In genomic region chr16:62562051-62562450, GRCm38 (mm10) we compare ENCODE assay signal across 10 mouse cellular contexts.
A peak's percentile ranks its signal among the peaks of the same experiment; 100 is the strongest.
DNase-seq lines count a peak whose midpoint lies in the region; ATAC-seq and TF ChIP-seq lines count a peak whose summit lies in the region.
"Had no signal": no experiment of that assay in that cellular context is flagged by ENCODE, and none has a peak within 500 bp of the region (broad histone marks: within the 10 kb centered on the region; RNA-seq: fewer than 3 reads in every experiment).

No protein-coding gene starts in this region.

- H3K4me3 ChIP-seq in cerebellum, adult 2 months (replicated peaks; ENCODE audit: insufficient read depth, low read depth, low read length) = no peak overlapping the region
- H3K4me3 ChIP-seq in neural tube, embryonic 14.5 days (ENCODE audit: low read depth, low read length) = no peak overlapping the region
- H3K4me3 ChIP-seq: heart, embryonic 13.5 days; neural tube, embryonic 13.5 days had no signal

- WGBS in cerebellum, adult 2 months = 29% methylated on average over 4 of the region's 4 CpGs
- WGBS in neural tube, embryonic 14.5 days = 39% methylated on average over 4 of the region's 4 CpGs

- H3K36me3 ChIP-seq in neural tube, embryonic 14.5 days (ENCODE audit: control insufficient read depth, insufficient read depth, low read length) = no peaks in the 10 kb centered on the region
- H3K36me3 ChIP-seq: heart, embryonic 13.5 days; neural tube, embryonic 13.5 days had no signal

- TF ChIP-seq POLR2A in cerebellum, adult 2 months (IDR thresholded peaks at IDR 0.05; ENCODE audit: borderline replicate concordance, insufficient read depth, low read length) = no peak

- H3K9ac ChIP-seq in neural tube, embryonic 14.5 days (replicated peaks; ENCODE audit: low read depth, low read length) = no peak overlapping the region
- H3K9ac ChIP-seq: heart, embryonic 13.5 days; neural tube, embryonic 13.5 days had no signal

- peak; percentile 33; the same call in 1 of the 2 replicates for TF ChIP-seq CTCF in cerebellum, adult 2 months (IDR thresholded peaks at IDR 0.05; ENCODE audit: borderline replicate concordance, insufficient read depth, low read depth, low read length)

- DNase-seq in cerebellum, adult 2 months = peak in 1 of 2 experiments; percentile 5
- no peak for DNase-seq in cerebellum, adult 11-12 months
- peak; percentile 49 for DNase-seq in testis, postnatal 10 days (ENCODE audit: low spot score)
- DNase-seq in testis, postnatal 14 days (ENCODE audit: low spot score) = no peak
- peak; percentile 24 for DNase-seq in layer of hippocampus, adult 9-10 months (ENCODE audit: low spot score)

- H3K4me1 ChIP-seq in cerebellum, adult 2 months (ENCODE audit: control insufficient read depth, insufficient read depth, low read length) = no peaks in the 10 kb centered on the region
- no peaks in the 10 kb centered on the region for H3K4me1 ChIP-seq in neural tube, embryonic 14.5 days (ENCODE audit: control insufficient read depth, insufficient read depth, low read length)
- H3K4me1 ChIP-seq: heart, embryonic 13.5 days; neural tube, embryonic 13.5 days had no signal

- no peak overlapping the region for H3K27ac ChIP-seq in cerebellum, adult 2 months (ENCODE audit: insufficient read depth, low read length)
- no peak overlapping the region for H3K27ac ChIP-seq in neural tube, embryonic 14.5 days (ENCODE audit: low read depth, low read length)
- H3K27ac ChIP-seq: heart, embryonic 13.5 days; neural tube, embryonic 13.5 days had no signal

- H3K27me3 ChIP-seq in cerebellum, adult 2 months (ENCODE audit: control insufficient read depth, insufficient read depth, low read length) = no peaks in the 10 kb centered on the region
- H3K27me3 ChIP-seq in neural tube, embryonic 14.5 days (ENCODE audit: control insufficient read depth, insufficient read depth, low read length) = no peaks in the 10 kb centered on the region
- H3K27me3 ChIP-seq: heart, embryonic 13.5 days; neural tube, embryonic 13.5 days had no signal

- peak; percentile 95 for ATAC-seq in frontal cortex, adult (ENCODE audit: low TSS enrichment)
- peak; percentile 63; the same call in 1 of the 2 replicates for ATAC-seq in neural tube, embryonic 14.5 days (ENCODE audit: low read depth)
- ATAC-seq in activated CD4-positive, CD25-positive, alpha-beta regulatory T cell, adult 4 months = no peak

- H3K9me3 ChIP-seq in neural tube, embryonic 14.5 days (ENCODE audit: control insufficient read depth, low read length) = no peaks in the 10 kb centered on the region
- H3K9me3 ChIP-seq: heart, embryonic 13.5 days; neural tube, embryonic 13.5 days had no signal

- no peak overlapping the region for H3K4me2 ChIP-seq in neural tube, embryonic 14.5 days (ENCODE audit: low read depth, low read length)
- H3K4me2 ChIP-seq: heart, embryonic 13.5 days; neural tube, embryonic 13.5 days had no signal

Comparison
In these comparisons a context has a peak if more than half of its experiments do, and no peak if none do; other contexts are left out.
1. DNase-seq: peak in testis, postnatal 10 days (single experiment) and layer of hippocampus, adult 9-10 months (single experiment); none in cerebellum, adult 11-12 months (single experiment) and testis, postnatal 14 days (single experiment).